Mouse (Mus musculus) stomach, postnatal 0 days (tissue): ENCODE data around the gene Babam2.

Experiments used
- CTCF ChIP-seq: IDR thresholded peaks from 2 replicates; pipeline ENCODE4 v1.5.1; 2016; ENCODE audit warnings: antibody characterized with exemption, low read depth, mild to moderate bottlenecking, moderate library complexity
- EP300 ChIP-seq: optimal IDR thresholded peaks from 2 replicates; pipeline ENCODE3; 2016; ENCODE audit warnings: antibody characterized with exemption

DNA sequence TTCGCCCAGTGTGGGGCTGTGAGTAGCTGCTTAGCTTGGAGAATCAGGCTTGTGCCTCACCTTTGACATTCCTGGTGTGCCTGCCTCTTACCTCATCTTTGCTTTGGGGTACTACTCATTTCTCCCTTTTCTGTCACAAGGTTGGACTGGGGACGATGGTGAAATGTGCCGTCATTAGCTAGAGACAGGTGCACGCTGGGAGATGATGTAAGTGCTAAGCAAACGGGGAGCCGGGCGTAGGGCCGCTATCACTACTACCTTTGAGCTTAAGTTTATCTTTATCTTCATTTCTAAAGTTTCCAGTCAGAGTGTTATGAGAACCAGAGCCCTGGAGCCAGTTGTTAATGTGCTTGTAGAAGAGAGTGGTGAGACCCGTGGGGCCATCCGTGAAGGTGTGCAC lies 131.3 kb downstream of the Babam2 start:
- TF ChIP-seq EP300 (no peak), CTCF (no peak)
